12 mouse cellular contexts compared by ENCODE assay signal in genomic region chr4:128641766-128642717, GRCm38 (mm10). TPM values are rescaled to one million over a fixed set of nuclear protein-coding genes. Genes with fewer than 3 reads are reported as not detected.
DNase-seq lines count a peak whose midpoint lies in the region; ATAC-seq lines count a peak whose summit lies in the region.
"Had no signal": no experiment of that assay in that cellular context is flagged by ENCODE, and none has a peak within 500 bp of the region (broad histone marks: within the 10 kb centered on the region; RNA-seq: fewer than 3 reads in every experiment).

No protein-coding gene starts in this region.

- H3K9ac ChIP-seq in kidney, embryonic 15.5 days: no peak overlapping the region

- no peak overlapping the region for H3K4me2 ChIP-seq in kidney, embryonic 15.5 days

- H3K36me3 ChIP-seq in kidney, embryonic 15.5 days: no peaks in the 10 kb centered on the region
- H3K36me3 ChIP-seq in limb, embryonic 10.5 days: no peaks in the 10 kb centered on the region

- no peak for DNase-seq in kidney, adult 8-10 months
- DNase-seq in 416B (ENCODE audit: low read depth) (peak; percentile 88), NIH3T3 (ENCODE audit: low read depth) (peak; percentile 48)
- peak; percentile 73 for DNase-seq in limb, embryonic 10.5 days (ENCODE audit: low spot score)
- no peak for DNase-seq in gastrocnemius, adult 8-10 months (ENCODE audit: low spot score in 2 of 2)
- DNase-seq in thymus, postnatal 14 days: no peak
- DNase-seq: cerebellum, adult 11 months; lung, postnatal 36 days had no signal

- no peaks in the 10 kb centered on the region for H3K9me3 ChIP-seq in kidney, embryonic 15.5 days (replicated peaks)
- no peaks in the 10 kb centered on the region for H3K9me3 ChIP-seq in limb, embryonic 10.5 days (replicated peaks)

- peak; percentile 30; the same call in 1 of the 2 replicates for ATAC-seq in kidney, embryonic 15.5 days (replicated peaks; ENCODE audit: low FRiP score)
- ATAC-seq in inflammation-experienced regulatory T-cells, adult 6 months: no peak
- ATAC-seq: CD4-positive, CD25-positive, alpha-beta regulatory T cell, adult 4 months; hindbrain, postnatal 0 days had no signal

- 13% methylated on average over 23 of the region's 23 CpGs for WGBS in kidney, embryonic 15.5 days
- 13% methylated on average over 23 of the region's 23 CpGs for WGBS in limb, embryonic 10.5 days

- H3K27me3 ChIP-seq in kidney, embryonic 15.5 days: no peaks in the 10 kb centered on the region
- no peaks in the 10 kb centered on the region for H3K27me3 ChIP-seq in limb, embryonic 10.5 days (ENCODE audit: low read depth, poor library complexity, severe bottlenecking)

- H3K4me1 ChIP-seq in kidney, embryonic 15.5 days: peaks cover 58% of the 10 kb centered on the region
- H3K4me1 ChIP-seq in limb, embryonic 10.5 days: peaks cover 91% of the 10 kb centered on the region

- peak overlapping the region; percentile 65 for H3K27ac ChIP-seq in kidney, embryonic 15.5 days
- peak overlapping the region; percentile 81 for H3K27ac ChIP-seq in limb, embryonic 10.5 days
- H3K27ac ChIP-seq: hindbrain, postnatal 0 days had no signal

- H3K4me3 ChIP-seq in kidney, embryonic 15.5 days (replicated peaks): no peak overlapping the region
- H3K4me3 ChIP-seq in limb, embryonic 10.5 days: 0 out of 2 replicates have a peak overlapping the region, but pooled peaks have one; percentile 1

RNA-seq across cellular contexts. Expression of gene Phc2, which starts 12.5 kb away (rescaled TPM):
- polyA plus RNA-seq in kidney, embryonic 15.5 days (2015; fragmentation: Nextera tagmentation; extraction: Ambion mirVana): 40.3 and 45.5 TPM in 2 replicates
- 71.1 and 76.8 TPM in 2 replicates for polyA plus RNA-seq in limb, embryonic 10.5 days (2016; fragmentation: Nextera tagmentation; extraction: Ambion mirVana)
- total RNA-seq in gastrocnemius, adult 8-10 months (2022): 10 to 100 TPM; 12.3 to 18.1 (median 14.6) TPM
- 10 to 100 TPM in 2 of 3 experiments, 1 to 10 TPM in 1; 9.9 to 16.1 (median 15.0) TPM for polyA plus RNA-seq in inflammation-experienced regulatory T-cells, adult 6 months (2017; shearing (Covaris generic))

RNA-seq across cellular contexts. Expression of gene Tlr12, which starts 23.6 kb away (rescaled TPM):
- polyA plus RNA-seq in kidney, embryonic 15.5 days (2015; fragmentation: Nextera tagmentation; extraction: Ambion mirVana): 2.6 and 2.9 TPM in 2 replicates
- 0.87 and 1.3 TPM in 2 replicates for polyA plus RNA-seq in limb, embryonic 10.5 days (2016; fragmentation: Nextera tagmentation; extraction: Ambion mirVana)
- not detected for total RNA-seq in gastrocnemius, adult 8-10 months (2022)
- polyA plus RNA-seq in inflammation-experienced regulatory T-cells, adult 6 months (2017; shearing (Covaris generic)): under 1 TPM; 0.31 to 0.92 (median 0.38) TPM

RNA-seq across cellular contexts. Expression of gene Zscan20, which starts 32.1 kb away (rescaled TPM):
- 5.7 and 6.0 TPM in 2 replicates for polyA plus RNA-seq in kidney, embryonic 15.5 days (2015; fragmentation: Nextera tagmentation; extraction: Ambion mirVana)
- polyA plus RNA-seq in limb, embryonic 10.5 days (2016; fragmentation: Nextera tagmentation; extraction: Ambion mirVana): 7.0 and 7.5 TPM in 2 replicates
- total RNA-seq in gastrocnemius, adult 8-10 months (2022): 1 to 10 TPM; 2.3 to 4.7 (median 3.2) TPM
- 1 to 10 TPM; 2.9 to 3.9 (median 3.0) TPM for polyA plus RNA-seq in inflammation-experienced regulatory T-cells, adult 6 months (2017; shearing (Covaris generic))

Comparison
In these comparisons a context has a peak if more than half of its experiments do, and no peak if none do; other contexts are left out.
1. DNase-seq: peak in 416B (single experiment), NIH3T3 (single experiment) and limb, embryonic 10.5 days (single experiment); none in kidney, adult 8-10 months (0 of 2), gastrocnemius, adult 8-10 months (0 of 2) and thymus, postnatal 14 days (single experiment).